Mouse (Mus musculus): ENCODE measurements at regions not wholly inside any gene's neighbourhood (a gene's known extent, or its start where the extent isn't known, plus 50 kb on each side); places are given as distances from the start of the nearest gene placed in this dataset.

DNA sequence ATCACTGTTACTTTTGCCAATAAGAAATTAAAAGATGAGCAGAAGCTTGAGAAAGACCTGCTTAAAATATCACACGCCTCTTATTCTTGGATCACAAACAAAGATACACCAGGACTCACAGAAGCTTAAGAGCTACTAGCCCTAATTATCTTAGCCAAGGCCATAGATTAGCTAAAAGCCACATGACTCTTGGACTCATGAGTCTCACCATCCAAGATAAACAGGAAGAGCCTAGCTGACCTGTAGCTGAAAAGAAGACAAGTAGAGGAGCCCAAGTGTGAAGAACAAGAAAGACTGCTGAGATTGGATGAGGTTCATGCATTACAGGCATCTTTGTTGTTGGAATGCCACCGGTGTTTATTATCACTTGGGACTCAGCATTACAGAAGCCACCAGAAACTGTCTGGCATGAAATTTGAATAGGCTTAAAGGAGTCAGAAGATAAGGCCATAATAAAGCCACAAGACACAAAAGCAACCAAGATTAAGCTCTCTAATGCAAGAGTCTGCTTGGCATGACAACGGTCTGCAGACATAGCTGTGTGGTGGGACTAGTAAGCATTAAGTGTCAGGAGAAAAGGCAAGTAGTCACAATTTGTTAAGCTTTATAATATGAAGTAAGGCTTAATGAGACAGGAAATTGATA, 63.8 kb upstream of the Asb5 start:
- Histone ChIP-seq H3K36me3 (no peaks in the 10 kb centered on the region), H3K4me3 (no peak overlapping the region), H3K27ac (replicated peaks) (no peak overlapping the region), H3K4me2 (replicated peaks) (no peak overlapping the region), H3K9ac (replicated peaks) (no peak overlapping the region), H3K9me3 (no peaks in the 10 kb centered on the region), H3K27me3 (no peaks in the 10 kb centered on the region), H3K4me1 (no peaks in the 10 kb centered on the region)
- no peak for ATAC-seq (replicated peaks)
- WGBS, result 89% methylated on average over 3 of the region's 3 CpGs
